Mouse (Mus musculus) forebrain, embryonic 14.5 days (tissue): ENCODE data around the gene Tnni3k. TPM values are rescaled to one million over a fixed set of nuclear protein-coding genes. Genes with fewer than 3 reads are reported as not detected.

Experiments used
- ATAC-seq: fragments of 200-750 bp; cut with Nextera tagmentation; 2 replicates; pipeline ENCODE4 v1.8.0; 2017; ENCODE audit warnings: mild to moderate bottlenecking, moderate library complexity
- DNase-seq: peaks from one replicate; pipeline ENCODE4 v3.0.0-alpha.2; 2015; ENCODE audit warnings: low spot score
- H3K27ac ChIP-seq: fragments of 300-500 bp; sonication (generic); 2 replicates; pipeline ENCODE4 v1.5.1; 2014; ENCODE audit warnings: low read depth, mild to moderate bottlenecking, control low read depth, low read length, moderate library complexity
- H3K27me3 ChIP-seq: fragments of 300-500 bp; sonication (generic); replicated peaks from 2 replicates; pipeline ENCODE4 v1.6.1; 2014; ENCODE audit warnings: low read length, control low read depth, mixed read lengths; ENCODE audit not compliant: control insufficient read depth, insufficient read depth
- H3K36me3 ChIP-seq: fragments of 300-500 bp; sonication (generic); 2 replicates; pipeline ENCODE4 v1.6.1; 2014; ENCODE audit warnings: low read length, control low read depth; ENCODE audit not compliant: control insufficient read depth, insufficient read depth
- H3K4me1 ChIP-seq: fragments of 300-500 bp; sonication (generic); 2 replicates; pipeline ENCODE4 v1.6.1; 2014; ENCODE audit warnings: antibody characterized with exemption, low read length, control low read depth; ENCODE audit not compliant: control insufficient read depth, insufficient read depth
- H3K4me2 ChIP-seq: fragments of 300-500 bp; sonication (generic); 2 replicates; pipeline ENCODE4 v1.6.1; 2014; ENCODE audit warnings: mild to moderate bottlenecking, control low read depth, low read length
- H3K4me3 ChIP-seq: fragments of 300-500 bp; sonication (generic); 2 replicates; pipeline ENCODE4 v1.5.1; 2014; ENCODE audit warnings: low read depth, low read length, control low read depth
- H3K9ac ChIP-seq: fragments of 300-500 bp; sonication (generic); 2 replicates; pipeline ENCODE4 v1.6.1; 2014; ENCODE audit warnings: mild to moderate bottlenecking, low read length, control low read depth, moderate library complexity
- H3K9me3 ChIP-seq: fragments of 300-500 bp; sonication (generic); replicated peaks from 2 replicates; pipeline ENCODE4 v1.6.1; 2016; ENCODE audit warnings: low read length, control low read depth, mixed read lengths; ENCODE audit not compliant: control insufficient read depth
- WGBS: fragments of 180-500 bp; shearing (Covaris S2); extraction: QIAGEN DNeasy Blood & Tissue Kit; methylation state at CpG from one replicate; pipeline ENCODE4 v1.1.7; 2014; 5-methylcytosine and 5-hydroxymethylcytosine counted together
- polyA plus RNA-seq: library from polyadenylated mRNA; unstranded; fragments of >200 nt; fragmentation: Nextera tagmentation; extraction: Ambion mirVana; gene quantifications from 2 replicates; pipeline ENCODE4 v1.2.1, GENCODE M21; 2014

Gene Tnni3k
- polyA plus RNA-seq, 1 experiment from 2014 or later = 0.10 TPM

- no peaks in the 10 kb centered on the region for H3K27me3 ChIP-seq
- DNase-seq (no peak), ATAC-seq (no peak)
- WGBS = 80% methylated on average over 4 of the region's 4 CpGs
- no peak overlapping the region for H3K9ac ChIP-seq
- no peak overlapping the region for H3K4me3 ChIP-seq
- H3K9me3 ChIP-seq = no peaks in the 10 kb centered on the region
- no peaks in the 10 kb centered on the region for H3K36me3 ChIP-seq
- no peaks in the 10 kb centered on the region for H3K4me1 ChIP-seq
- no peak overlapping the region for H3K27ac ChIP-seq
- H3K4me2 ChIP-seq = no peak overlapping the region
These were observed 261.6 kb downstream of the Tnni3k start for GRCm38 (mm10) chr3:154793571-154793970.

- Histone ChIP-seq H3K27me3 (no peaks in the 10 kb centered on the region), H3K36me3 (no peaks in the 10 kb centered on the region), H3K9ac (no peak overlapping the region), H3K4me1 (no peaks in the 10 kb centered on the region), H3K4me2 (no peak overlapping the region), H3K27ac (no peak overlapping the region), H3K4me3 (no peak overlapping the region), H3K9me3 (no peaks in the 10 kb centered on the region)
- 84% methylated on average over 3 of the region's 3 CpGs for WGBS
- ATAC-seq (no peak), DNase-seq (no peak)
These were observed 267.6 kb downstream of the Tnni3k start for GRCm38 (mm10) chr3:154787611-154788010.

GRCm38 (mm10) chr3:154786354-154786753, 268.9 kb downstream of the Tnni3k start:
- no peak overlapping the region for H3K9ac ChIP-seq
- ATAC-seq (no peak), DNase-seq (no peak)
- H3K9me3 ChIP-seq = no peaks in the 10 kb centered on the region
- WGBS = 86% methylated on average over 9 of the region's 9 CpGs
- no peaks in the 10 kb centered on the region; the same call in 1 of the 2 replicates for H3K4me1 ChIP-seq
- no peaks in the 10 kb centered on the region for H3K27me3 ChIP-seq
- H3K4me3 ChIP-seq = no peak overlapping the region
- no peak overlapping the region for H3K4me2 ChIP-seq
- H3K27ac ChIP-seq = no peak overlapping the region
- H3K36me3 ChIP-seq = no peaks in the 10 kb centered on the region

- Histone ChIP-seq H3K4me1 (peaks cover 16% of the 10 kb centered on the region), H3K4me3 (no peak overlapping the region), H3K27me3 (no peaks in the 10 kb centered on the region), H3K27ac (no peak overlapping the region), H3K9me3 (no peaks in the 10 kb centered on the region), H3K4me2 (no peak overlapping the region), H3K36me3 (no peaks in the 10 kb centered on the region), H3K9ac (no peak overlapping the region)
- DNase-seq = peak; percentile 87
- ATAC-seq = peak; percentile 90
- WGBS = 28% methylated on average over 6 of the region's 6 CpGs
These were observed 276.2 kb downstream of the Tnni3k start for GRCm38 (mm10) chr3:154778836-154779595.

- Histone ChIP-seq H3K9me3 (no peaks in the 10 kb centered on the region), H3K4me2 (no peak overlapping the region), H3K36me3 (no peaks in the 10 kb centered on the region), H3K4me3 (no peak overlapping the region), H3K4me1 (no peaks in the 10 kb centered on the region), H3K9ac (no peak overlapping the region), H3K27me3 (no peaks in the 10 kb centered on the region), H3K27ac (no peak overlapping the region)
- ATAC-seq (no peak), DNase-seq (no peak)
- WGBS = 84% methylated on average over 2 of the region's 2 CpGs
These were observed 283.6 kb downstream of the Tnni3k start for GRCm38 (mm10) chr3:154771651-154772050.

- H3K9ac ChIP-seq = no peak overlapping the region
- WGBS = 91% methylated on average over 4 of the region's 4 CpGs
- H3K4me2 ChIP-seq = no peak overlapping the region
- H3K4me3 ChIP-seq = no peak overlapping the region
- no peak for ATAC-seq
- H3K4me1 ChIP-seq = no peaks in the 10 kb centered on the region
- H3K36me3 ChIP-seq = no peaks in the 10 kb centered on the region
- no peaks in the 10 kb centered on the region for H3K9me3 ChIP-seq
- no peak for DNase-seq
- no peak overlapping the region for H3K27ac ChIP-seq
- H3K27me3 ChIP-seq = no peaks in the 10 kb centered on the region
These were observed 288.9 kb downstream of the Tnni3k start for GRCm38 (mm10) chr3:154766321-154766720.

GRCm38 (mm10) chr3:154764115-154764514, 291.1 kb downstream of the Tnni3k start:
- H3K4me3 ChIP-seq = no peak overlapping the region
- H3K9me3 ChIP-seq = no peaks in the 10 kb centered on the region
- ATAC-seq (no peak), DNase-seq (no peak)
- no peaks in the 10 kb centered on the region for H3K4me1 ChIP-seq
- no peak overlapping the region for H3K4me2 ChIP-seq
- H3K9ac ChIP-seq = no peak overlapping the region
- H3K36me3 ChIP-seq = no peaks in the 10 kb centered on the region
- no peaks in the 10 kb centered on the region for H3K27me3 ChIP-seq
- 86% methylated on average over 7 of the region's 7 CpGs for WGBS
- no peak overlapping the region for H3K27ac ChIP-seq

- H3K27ac ChIP-seq = no peak overlapping the region
- H3K4me3 ChIP-seq = no peak overlapping the region
- no peaks in the 10 kb centered on the region for H3K27me3 ChIP-seq
- H3K4me2 ChIP-seq = no peak overlapping the region
- H3K4me1 ChIP-seq = no peaks in the 10 kb centered on the region
- DNase-seq = no peak
- H3K9me3 ChIP-seq = no peaks in the 10 kb centered on the region
- 73% methylated on average over 9 of the region's 9 CpGs for WGBS
- H3K36me3 ChIP-seq = no peaks in the 10 kb centered on the region
- H3K9ac ChIP-seq = no peak overlapping the region
- ATAC-seq = no peak
These were observed 291.8 kb downstream of the Tnni3k start for GRCm38 (mm10) chr3:154763374-154763773.

GRCm38 (mm10) chr3:154761108-154761507, 294.1 kb downstream of the Tnni3k start:
- Histone ChIP-seq H3K27ac (no peak overlapping the region), H3K9me3 (no peaks in the 10 kb centered on the region), H3K36me3 (no peaks in the 10 kb centered on the region), H3K4me2 (no peak overlapping the region), H3K9ac (no peak overlapping the region), H3K27me3 (no peaks in the 10 kb centered on the region), H3K4me1 (no peaks in the 10 kb centered on the region), H3K4me3 (no peak overlapping the region)
- WGBS = 86% methylated on average over 3 of the region's 3 CpGs
- no peak for ATAC-seq
- no peak for DNase-seq
